Mouse (Mus musculus) CH12F3 (cell line): ENCODE data around the gene Cacnb4.

Experiments used
- in situ Hi-C: fragments of 300-500 bp; cut with MboI; formaldehyde crosslinking; loops from 2 replicates; pipeline ENCODE4 v1.14.3; 2020; ENCODE audit warnings: low sequenced_read_pairs

The Cacnb4 gene

DNA sequence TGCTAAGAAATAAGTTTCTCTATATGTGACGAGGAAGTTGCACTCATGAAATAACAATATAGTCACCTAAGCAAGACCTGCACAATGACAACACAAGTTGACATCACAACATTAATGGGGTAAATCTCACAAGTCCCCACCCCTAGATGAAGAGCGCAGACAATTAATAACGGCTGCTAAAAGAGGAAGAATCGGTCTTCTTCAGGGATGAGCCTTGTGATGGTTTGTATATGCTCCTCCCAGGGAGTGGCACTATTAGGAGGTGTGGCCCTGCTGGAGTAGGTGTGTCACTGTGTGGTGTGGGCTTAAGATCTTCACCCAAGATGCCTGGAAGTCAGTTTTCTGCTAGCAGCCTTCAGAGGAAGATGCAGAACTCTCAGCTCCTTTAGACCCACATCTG is 70.3 kb downstream of the Cacnb4 start:
- in situ Hi-C loops = no loop called here

- in situ Hi-C loops = no loop called here
Measured at GRCm38 (mm10) chr2:52605321-52605720, 71.3 kb downstream of the Cacnb4 start.

DNA sequence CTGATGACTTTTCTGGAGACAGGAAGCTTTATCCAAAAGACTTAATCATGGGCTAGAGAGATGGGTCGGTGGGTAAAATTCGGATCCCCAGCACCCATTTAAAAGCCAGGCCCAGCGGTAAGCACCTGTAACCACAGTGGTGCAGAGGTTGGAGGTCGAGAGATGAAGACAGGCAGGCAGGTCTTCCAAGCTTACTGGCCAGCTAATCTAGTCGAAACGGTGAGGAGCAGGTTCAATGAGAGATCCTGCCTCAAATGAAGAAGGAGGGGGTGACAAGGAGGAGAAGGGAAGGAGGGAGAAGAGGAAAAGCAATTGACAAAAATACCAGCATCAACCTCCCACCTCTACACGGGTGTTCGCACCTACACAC is 72.0 kb downstream of the Cacnb4 start:
- in situ Hi-C loops = no loop called here

- in situ Hi-C loops = no loop called here
Measured at GRCm38 (mm10) chr2:52603935-52604650, 72.5 kb downstream of the Cacnb4 start.

- in situ Hi-C loops = no loop called here
Measured at GRCm38 (mm10) chr2:52603421-52603820, 73.2 kb downstream of the Cacnb4 start.

GRCm38 (mm10) chr2:52602921-52603320 is 73.7 kb downstream of the Cacnb4 start:
- in situ Hi-C loops = no loop called here

- in situ Hi-C loops = no loop called here
Measured at GRCm38 (mm10) chr2:52602228-52602627, 74.4 kb downstream of the Cacnb4 start.

DNA sequence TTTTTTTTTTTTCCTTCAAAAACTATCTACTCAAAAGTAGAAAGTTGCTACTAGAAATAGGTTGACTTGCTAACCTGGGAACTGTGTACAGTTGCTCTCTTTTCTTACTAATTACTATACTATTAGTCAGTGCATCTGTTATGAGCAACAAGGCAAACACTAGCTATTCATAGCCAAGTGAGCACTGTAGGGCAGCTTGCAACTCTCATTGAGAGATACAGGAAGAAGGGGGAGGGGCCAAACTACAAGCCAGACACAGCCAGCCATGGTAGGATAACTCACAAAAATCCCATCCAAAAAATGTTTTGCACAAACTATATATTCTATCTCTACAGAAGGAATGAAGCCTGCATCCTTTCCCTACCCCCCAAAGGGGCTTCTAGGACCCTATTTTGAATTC is 79.1 kb downstream of the Cacnb4 start:
- in situ Hi-C loops = loop anchor here (25.0 kb wide), 1 partner anchor 335 kb away; no protein-coding TSS in a partner anchor

GRCm38 (mm10) chr2:52593814-52594213 is 82.8 kb downstream of the Cacnb4 start:
- in situ Hi-C loops = loop anchor here (25.0 kb wide), 1 partner anchor 332 kb away; no protein-coding TSS in a partner anchor

DNA sequence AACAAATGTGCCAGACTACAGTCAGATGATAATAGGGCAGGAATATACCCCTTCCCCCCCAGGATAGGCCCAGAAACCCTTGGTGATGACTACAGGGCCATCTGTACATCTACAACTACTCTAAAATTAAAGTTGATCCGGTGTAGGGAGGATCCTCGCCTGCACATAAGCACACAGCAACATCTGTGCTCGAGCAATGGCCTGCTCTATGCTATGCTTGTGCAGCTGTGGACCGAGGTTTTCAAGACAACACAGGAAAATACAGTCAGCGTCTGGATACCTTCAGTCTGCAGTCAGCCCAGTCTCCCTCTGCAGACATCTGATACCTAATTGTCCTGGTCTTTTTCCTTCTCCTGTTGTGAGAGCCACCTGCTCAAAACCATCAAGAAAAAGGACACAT is 83.4 kb downstream of the Cacnb4 start:
- in situ Hi-C loops = loop anchor here (25.0 kb wide), 1 partner anchor 331 kb away; no protein-coding TSS in a partner anchor

GRCm38 (mm10) chr2:52590970-52591347 is 85.7 kb downstream of the Cacnb4 start:
- in situ Hi-C loops = loop anchor here (25.0 kb wide), 1 partner anchor 329 kb away; no protein-coding TSS in a partner anchor

- in situ Hi-C loops = loop anchor here (25.0 kb wide), 1 partner anchor 328 kb away; no protein-coding TSS in a partner anchor
Measured at GRCm38 (mm10) chr2:52590340-52590969, 86.2 kb downstream of the Cacnb4 start.

GRCm38 (mm10) chr2:52589514-52589913 is 87.1 kb downstream of the Cacnb4 start:
- in situ Hi-C loops = loop anchor here (25.0 kb wide), 1 partner anchor 327 kb away; no protein-coding TSS in a partner anchor

- in situ Hi-C loops = loop anchor here (25.0 kb wide), 1 partner anchor 323 kb away; no protein-coding TSS in a partner anchor
Measured at GRCm38 (mm10) chr2:52585384-52585783, 91.2 kb downstream of the Cacnb4 start.

GRCm38 (mm10) chr2:52581132-52581781 is 95.4 kb downstream of the Cacnb4 start:
- in situ Hi-C loops = loop anchor here (25.0 kb wide), 1 partner anchor 319 kb away; no protein-coding TSS in a partner anchor

DNA sequence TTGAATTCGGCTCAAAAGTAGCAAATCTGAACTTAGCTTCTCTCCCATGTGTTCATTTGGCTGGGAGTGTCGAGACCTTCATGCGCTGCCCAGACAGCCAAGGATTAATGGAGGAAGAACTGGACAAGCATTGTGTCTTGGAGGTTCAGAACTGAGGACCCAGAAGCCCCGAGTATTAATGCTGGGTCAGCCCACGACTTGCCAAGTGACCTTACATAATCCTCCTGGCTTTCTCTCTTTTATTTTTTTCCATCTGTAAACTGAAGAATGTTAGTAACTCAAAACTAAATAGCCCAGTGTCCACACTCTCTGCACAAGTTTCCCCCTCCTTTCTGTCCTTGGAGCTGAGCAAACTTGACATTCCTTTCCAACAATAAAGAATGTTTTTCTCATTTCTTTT is 95.9 kb downstream of the Cacnb4 start:
- in situ Hi-C loops = loop anchor here (25.0 kb wide), 1 partner anchor 318 kb away; no protein-coding TSS in a partner anchor

- in situ Hi-C loops = loop anchor here (25.0 kb wide), 1 partner anchor 317 kb away; no protein-coding TSS in a partner anchor
Measured at GRCm38 (mm10) chr2:52578846-52579245, 97.8 kb downstream of the Cacnb4 start.

GRCm38 (mm10) chr2:52577700-52578099 is 98.9 kb downstream of the Cacnb4 start:
- in situ Hi-C loops = loop anchor here (25.0 kb wide), 1 partner anchor 315 kb away; no protein-coding TSS in a partner anchor

DNA sequence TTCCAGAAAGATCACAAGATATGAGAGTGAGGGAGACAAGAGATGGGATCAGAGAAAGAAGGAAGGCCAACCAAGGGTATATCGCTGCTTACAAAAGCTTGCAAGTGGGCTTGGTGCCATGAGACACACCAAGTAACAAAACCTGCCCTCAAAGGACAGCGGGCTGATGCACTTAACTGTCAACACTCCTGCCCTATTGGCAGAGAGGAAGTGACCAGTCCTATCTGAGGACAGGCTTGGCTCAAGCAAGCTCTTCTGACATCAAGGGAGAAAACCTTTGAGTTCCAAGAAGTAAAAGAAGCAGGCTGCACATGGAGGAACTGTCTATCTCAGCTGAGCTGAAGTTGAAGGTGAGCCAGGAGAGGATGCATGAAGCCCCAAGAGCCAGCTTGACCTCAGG is 100.1 kb downstream of the Cacnb4 start:
- in situ Hi-C loops = loop anchor here (25.0 kb wide), 1 partner anchor 314 kb away; no protein-coding TSS in a partner anchor

- in situ Hi-C loops = loop anchor here (25.0 kb wide), 1 partner anchor 313 kb away; no protein-coding TSS in a partner anchor
Measured at GRCm38 (mm10) chr2:52575637-52576175, 100.9 kb downstream of the Cacnb4 start.

DNA sequence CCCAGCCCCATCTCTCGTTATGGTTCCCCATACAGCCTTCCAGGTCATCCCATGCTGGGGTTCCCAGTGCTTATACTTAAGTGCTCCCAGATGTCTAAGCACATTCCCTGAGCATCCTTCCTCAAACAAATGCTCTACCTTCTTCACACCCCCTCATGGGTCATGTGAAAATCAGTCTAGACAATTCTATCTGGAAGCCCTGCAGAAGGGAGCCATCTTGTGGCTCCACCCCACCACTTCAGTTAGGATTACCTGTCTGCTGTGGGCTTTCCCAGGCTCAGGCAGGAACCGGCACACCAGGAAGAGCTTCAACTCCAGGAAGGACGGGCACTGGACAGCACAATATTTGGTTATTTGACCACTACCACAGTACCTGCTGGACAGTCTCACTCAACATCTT is 101.7 kb downstream of the Cacnb4 start:
- in situ Hi-C loops = loop anchor here (25.0 kb wide), 1 partner anchor 313 kb away; no protein-coding TSS in a partner anchor
